In genomic region chr9:47674766-47675713, GRCm38 (mm10) we compare ENCODE assay signal across 9 mouse cellular contexts.
DNase-seq lines count a peak whose midpoint lies in the region; ATAC-seq lines count a peak whose summit lies in the region.
"Had no signal": no experiment of that assay in that cellular context is flagged by ENCODE, and none has a peak within 500 bp of the region (broad histone marks: within the 10 kb centered on the region; RNA-seq: fewer than 3 reads in every experiment).

No protein-coding gene starts in this region.

- H3K4me2 ChIP-seq in midbrain, embryonic 11.5 days, result no peak overlapping the region
- no peak overlapping the region for H3K4me2 ChIP-seq in midbrain, embryonic 13.5 days (replicated peaks)
- H3K4me2 ChIP-seq in intestine, embryonic 16.5 days (ENCODE audit: low read depth, low read length), result no peak overlapping the region

- no peak overlapping the region for H3K27ac ChIP-seq in midbrain, embryonic 11.5 days (ENCODE audit: low read depth, low read length)
- no peak overlapping the region for H3K27ac ChIP-seq in midbrain, embryonic 13.5 days
- H3K27ac ChIP-seq in intestine, embryonic 16.5 days (ENCODE audit: low read length), result no peak overlapping the region

- H3K9ac ChIP-seq in midbrain, embryonic 11.5 days (ENCODE audit: low read length), result no peak overlapping the region
- no peak overlapping the region for H3K9ac ChIP-seq in midbrain, embryonic 13.5 days (replicated peaks)
- no peak overlapping the region for H3K9ac ChIP-seq in intestine, embryonic 16.5 days (ENCODE audit: low read depth, low read length)

- no peaks in the 10 kb centered on the region for H3K9me3 ChIP-seq in midbrain, embryonic 11.5 days (ENCODE audit: control insufficient read depth, low read length)
- H3K9me3 ChIP-seq in midbrain, embryonic 13.5 days, result no peaks in the 10 kb centered on the region
- H3K9me3 ChIP-seq in intestine, embryonic 16.5 days (ENCODE audit: control insufficient read depth, low read length), result no peaks in the 10 kb centered on the region

- H3K4me1 ChIP-seq in midbrain, embryonic 11.5 days (ENCODE audit: control insufficient read depth, insufficient read depth, low read length), result peaks cover 3% of the 10 kb centered on the region; the same call in 1 of the 2 replicates
- H3K4me1 ChIP-seq in midbrain, embryonic 13.5 days (replicated peaks), result peaks cover 18% of the 10 kb centered on the region
- H3K4me1 ChIP-seq in intestine, embryonic 16.5 days (ENCODE audit: control insufficient read depth, insufficient read depth, low read length), result no peaks in the 10 kb centered on the region; the same call in 1 of the 2 replicates

- ATAC-seq in midbrain, embryonic 11.5 days (ENCODE audit: low FRiP score), result no peak
- no peak for ATAC-seq in midbrain, embryonic 13.5 days
- ATAC-seq in intestine, embryonic 16.5 days, result peak; percentile 92
- ATAC-seq in activated CD4-positive, CD25-positive, alpha-beta regulatory T cell, adult 4 months, result no peak

- H3K27me3 ChIP-seq in midbrain, embryonic 11.5 days (ENCODE audit: control insufficient read depth, insufficient read depth, low read length), result no peaks in the 10 kb centered on the region
- no peaks in the 10 kb centered on the region for H3K27me3 ChIP-seq in midbrain, embryonic 13.5 days
- no peaks in the 10 kb centered on the region for H3K27me3 ChIP-seq in intestine, embryonic 16.5 days (replicated peaks; ENCODE audit: control insufficient read depth, insufficient read depth, low read length)

- peak; percentile 37 to 44 for DNase-seq in adrenal gland, postnatal 36 days
- no peak for DNase-seq in adrenal gland, adult 18-20 months (ENCODE audit: low spot score in 2 of 2)
- DNase-seq in midbrain, embryonic 11.5 days (ENCODE audit: low spot score, missing footprints), result peak; percentile 23
- DNase-seq in lung, postnatal 36 days, result peak; percentile 66
- DNase-seq in left cerebral cortex, adult 9 months (ENCODE audit: low spot score in 2 of 2), result no peak
- DNase-seq: kidney, adult 11 months had no signal

- H3K4me3 ChIP-seq in midbrain, embryonic 11.5 days (ENCODE audit: low read depth, low read length), result no peak overlapping the region
- H3K4me3 ChIP-seq in midbrain, embryonic 13.5 days (replicated peaks), result no peak overlapping the region
- no peak overlapping the region for H3K4me3 ChIP-seq in intestine, embryonic 16.5 days (ENCODE audit: low read length)

- 88% methylated on average over 11 of the region's 11 CpGs for WGBS in midbrain, embryonic 11.5 days
- 91% methylated on average over 11 of the region's 11 CpGs for WGBS in midbrain, embryonic 13.5 days
- WGBS in intestine, embryonic 16.5 days, result 57% methylated on average over 11 of the region's 11 CpGs

- H3K36me3 ChIP-seq in midbrain, embryonic 11.5 days (ENCODE audit: control insufficient read depth, insufficient read depth, low read length), result no peaks in the 10 kb centered on the region
- H3K36me3 ChIP-seq in midbrain, embryonic 13.5 days, result no peaks in the 10 kb centered on the region
- H3K36me3 ChIP-seq in intestine, embryonic 16.5 days (ENCODE audit: control insufficient read depth, insufficient read depth, low read length), result no peaks in the 10 kb centered on the region

Comparison
In these comparisons a context has a peak if more than half of its experiments do, and no peak if none do; other contexts are left out.
1. DNase-seq: peak in adrenal gland, postnatal 36 days (2 of 2), midbrain, embryonic 11.5 days (single experiment) and lung, postnatal 36 days (single experiment); none in adrenal gland, adult 18-20 months (0 of 2) and left cerebral cortex, adult 9 months (0 of 2).